Mouse (Mus musculus) thymus, adult 2 months (tissue): Measurements from ENCODE around the gene Pigx.

Experiments used
- CTCF ChIP-seq: fragments of 200-500 bp; IDR thresholded peaks from 2 replicates; pipeline ENCODE4 v1.5.1; 2012; ENCODE audit warnings: mild to moderate bottlenecking, control low read depth, low read length, moderate library complexity, borderline replicate concordance; ENCODE audit not compliant: control insufficient read depth, poor library complexity, insufficient read depth; ENCODE audit errors: extremely low read depth
- POLR2A ChIP-seq: fragments of 200-500 bp; IDR thresholded peaks from 2 replicates; pipeline ENCODE4 v1.6.1; 2012; ENCODE audit warnings: mild to moderate bottlenecking, low read length, control low read depth, moderate library complexity; ENCODE audit not compliant: control insufficient read depth, poor library complexity, insufficient read depth; ENCODE audit errors: extremely low read depth

GRCm38 (mm10) chr16:32144592-32144991 lies 45.1 kb upstream of the Pigx start:
- TF ChIP-seq CTCF (no peak), POLR2A (no peak)
